Mouse (Mus musculus) intestine, embryonic 14.5 days (tissue): Measurements from ENCODE around the gene Btbd17. TPM values are rescaled to one million over a fixed set of nuclear protein-coding genes. Genes with fewer than 3 reads are reported as not detected.

ENCODE experiments used
- ATAC-seq: fragments of 200-750 bp; cut with Nextera tagmentation; replicated peaks from 2 replicates; pipeline ENCODE4 v1.8.0; 2017; ENCODE audit warnings: low read depth, moderate number of reproducible peaks, moderate TSS enrichment, moderate library complexity; ENCODE audit not compliant: low FRiP score, low TSS enrichment
- DNase-seq: peaks from one replicate; pipeline ENCODE4 v3.0.0-alpha.2; 2018; ENCODE audit warnings: low spot score
- H3K27ac ChIP-seq: fragments of 300-500 bp; sonication (generic); 2 replicates; pipeline ENCODE4 v1.5.1; 2014; ENCODE audit warnings: low read depth, mild to moderate bottlenecking, control low read depth
- H3K27me3 ChIP-seq: fragments of 300-500 bp; sonication (generic); replicated peaks from 2 replicates; pipeline ENCODE4 v1.6.1; 2014; ENCODE audit warnings: low read length, control low read depth; ENCODE audit not compliant: control insufficient read depth, insufficient read depth
- H3K36me3 ChIP-seq: fragments of 300-500 bp; sonication (generic); 2 replicates; pipeline ENCODE4 v1.6.1; 2014; ENCODE audit warnings: low read length, control low read depth; ENCODE audit not compliant: control insufficient read depth, insufficient read depth
- H3K4me1 ChIP-seq: fragments of 300-500 bp; sonication (generic); replicated peaks from 2 replicates; pipeline ENCODE4 v1.6.1; 2014; ENCODE audit warnings: low read length, control low read depth, mixed read lengths; ENCODE audit not compliant: control insufficient read depth, insufficient read depth
- H3K4me2 ChIP-seq: fragments of 300-500 bp; sonication (generic); 2 replicates; pipeline ENCODE4 v1.6.1; 2014; ENCODE audit warnings: low read length
- H3K4me3 ChIP-seq: fragments of 300-500 bp; sonication (generic); 2 replicates; pipeline ENCODE4 v1.5.1; 2014; ENCODE audit warnings: low read depth, low read length, control low read depth, mixed read lengths
- H3K9ac ChIP-seq: fragments of 300-500 bp; sonication (generic); 2 replicates; pipeline ENCODE4 v1.6.1; 2014; ENCODE audit warnings: mild to moderate bottlenecking, low read length
- H3K9me3 ChIP-seq: fragments of 300-500 bp; sonication (generic); 2 replicates; pipeline ENCODE4 v1.6.1; 2016; ENCODE audit warnings: low read length, control low read depth; ENCODE audit not compliant: control insufficient read depth
- WGBS: fragments of 180-500 bp; shearing (Covaris S2); extraction: QIAGEN DNeasy Blood & Tissue Kit; methylation state at CpG from one replicate; pipeline ENCODE4 v1.1.7; 2014; 5-methylcytosine and 5-hydroxymethylcytosine counted together
- polyA plus RNA-seq: library from polyadenylated mRNA; unstranded; fragments of >200 nt; fragmentation: Nextera tagmentation; extraction: Ambion mirVana; gene quantifications from 2 replicates; pipeline ENCODE4 v1.2.1, GENCODE M21; 2014

The Btbd17 gene
- polyA plus RNA-seq, 1 experiment from 2014 or later, result 2.9 TPM

GRCm38 (mm10) chr11:114809371-114809770 is 13.6 kb upstream of the Btbd17 start:
- Histone ChIP-seq H3K4me2 (no peak overlapping the region), H3K9me3 (no peaks in the 10 kb centered on the region), H3K4me3 (no peak overlapping the region), H3K27me3 (no peaks in the 10 kb centered on the region), H3K4me1 (0 out of 2 replicates have a peak, but pooled peaks cover 10% of the 10 kb centered on the region), H3K27ac (no peak overlapping the region), H3K9ac (no peak overlapping the region), H3K36me3 (no peaks in the 10 kb centered on the region)
- 81% methylated on average over 1 of the region's 1 CpGs for WGBS
- DNase-seq, result no peak
- no peak for ATAC-seq

- Histone ChIP-seq H3K9ac (no peak overlapping the region), H3K4me2 (no peak overlapping the region), H3K27ac (no peak overlapping the region), H3K9me3 (no peaks in the 10 kb centered on the region), H3K4me1 (peaks cover 14% of the 10 kb centered on the region; the same call in 1 of the 2 replicates), H3K36me3 (no peaks in the 10 kb centered on the region), H3K4me3 (no peak overlapping the region), H3K27me3 (no peaks in the 10 kb centered on the region)
- DNase-seq (no peak), ATAC-seq (peak; percentile 24)
- WGBS, result 32% methylated on average over 14 of the region's 14 CpGs
These were observed 12.1 kb upstream of the Btbd17 start for GRCm38 (mm10) chr11:114807686-114808427.

GRCm38 (mm10) chr11:114807025-114807424 is 11.3 kb upstream of the Btbd17 start:
- DNase-seq, result no peak
- H3K4me2 ChIP-seq, result no peak overlapping the region
- WGBS, result 68% methylated on average over 2 of the region's 2 CpGs

GRCm38 (mm10) chr11:114803990-114804389 is 8.2 kb upstream of the Btbd17 start:
- Histone ChIP-seq H3K4me3 (no peak overlapping the region), H3K9me3 (peaks cover 2% of the 10 kb centered on the region; the same call in 1 of the 2 replicates), H3K27me3 (no peaks in the 10 kb centered on the region), H3K36me3 (no peaks in the 10 kb centered on the region), H3K9ac (no peak overlapping the region), H3K27ac (no peak overlapping the region), H3K4me1 (peaks cover 14% of the 10 kb centered on the region; the same call in 1 of the 2 replicates), H3K4me2 (no peak overlapping the region)
- 66% methylated on average over 8 of the region's 8 CpGs for WGBS
- no peak for DNase-seq
- ATAC-seq, result no peak

More at GRCm38 (mm10) chr11:114807025-114807424, 11.3 kb upstream of the Btbd17 start:
- ATAC-seq, result no peak
- no peak overlapping the region for H3K9ac ChIP-seq
- peaks cover 14% of the 10 kb centered on the region; the same call in 1 of the 2 replicates for H3K4me1 ChIP-seq
- H3K36me3 ChIP-seq, result no peaks in the 10 kb centered on the region
- no peak overlapping the region for H3K27ac ChIP-seq
- H3K27me3 ChIP-seq, result no peaks in the 10 kb centered on the region
- peaks cover under 1% of the 10 kb centered on the region; the same call in 1 of the 2 replicates for H3K9me3 ChIP-seq
- H3K4me3 ChIP-seq, result no peak overlapping the region

- ATAC-seq (no peak), DNase-seq (no peak)
- Histone ChIP-seq H3K27me3 (no peaks in the 10 kb centered on the region), H3K9me3 (peaks cover 2% of the 10 kb centered on the region; the same call in 1 of the 2 replicates), H3K9ac (no peak overlapping the region), H3K27ac (no peak overlapping the region), H3K4me3 (no peak overlapping the region), H3K4me2 (no peak overlapping the region), H3K36me3 (no peaks in the 10 kb centered on the region), H3K4me1 (peaks cover 10% of the 10 kb centered on the region; the same call in 1 of the 2 replicates)
- WGBS, result 48% methylated on average over 15 of the region's 15 CpGs
These were observed 7.0 kb upstream of the Btbd17 start for GRCm38 (mm10) chr11:114802540-114803267.

GRCm38 (mm10) chr11:114801906-114802305 is 6.2 kb upstream of the Btbd17 start:
- no peaks in the 10 kb centered on the region for H3K36me3 ChIP-seq
- no peak overlapping the region for H3K4me2 ChIP-seq
- peaks cover 5% of the 10 kb centered on the region; the same call in 1 of the 2 replicates for H3K4me1 ChIP-seq
- H3K9me3 ChIP-seq, result peaks cover 2% of the 10 kb centered on the region; the same call in 1 of the 2 replicates
- ATAC-seq (no peak), DNase-seq (no peak)
- no peak overlapping the region for H3K27ac ChIP-seq
- H3K4me3 ChIP-seq, result no peak overlapping the region
- no peaks in the 10 kb centered on the region for H3K27me3 ChIP-seq
- 85% methylated on average over 1 of the region's 1 CpGs for WGBS
- H3K9ac ChIP-seq, result no peak overlapping the region

GRCm38 (mm10) chr11:114798624-114799023 is 2.9 kb upstream of the Btbd17 start, which contains the start of gene Gpr142:
Gene Gpr142, plus strand, starts transcription at chr11:114798924.
- Histone ChIP-seq H3K4me1 (peaks cover 18% of the 10 kb centered on the region; the same call in 1 of the 2 replicates), H3K27me3 (peaks cover 8% of the 10 kb centered on the region), H3K27ac (no peak within 1 kb of the TSS), H3K9me3 (peaks cover 2% of the 10 kb centered on the region; the same call in 1 of the 2 replicates), H3K9ac (no peak within 1 kb of the TSS), H3K4me2 (no peak within 1 kb of the TSS), H3K36me3 (no peaks in the 10 kb centered on the region), H3K4me3 (no peak within 1 kb of the TSS)
- 95% methylated on average over 3 of the region's 3 CpGs for WGBS
- no peak for DNase-seq
- ATAC-seq, result no peak

GRCm38 (mm10) chr11:114797981-114798380 is 2.2 kb upstream of the Btbd17 start:
- Histone ChIP-seq H3K9ac (no peak overlapping the region), H3K36me3 (no peaks in the 10 kb centered on the region), H3K27ac (no peak overlapping the region), H3K4me3 (no peak overlapping the region), H3K9me3 (peaks cover 2% of the 10 kb centered on the region; the same call in 1 of the 2 replicates), H3K4me1 (peaks cover 15% of the 10 kb centered on the region; the same call in 1 of the 2 replicates), H3K4me2 (no peak overlapping the region), H3K27me3 (peaks cover 14% of the 10 kb centered on the region)
- WGBS, result 79% methylated on average over 3 of the region's 3 CpGs
- ATAC-seq (no peak), DNase-seq (no peak)
